Mouse (Mus musculus): ENCODE results near the gene Mcl1. TPM values are rescaled to one million over a fixed set of nuclear protein-coding genes. Genes with fewer than 3 reads are reported as not detected.
A peak's percentile ranks its signal among the peaks of the same experiment; 100 is the strongest.
"Not testable (repeated sequence)": the region's sequence is repeated elsewhere in the genome, so short reads cannot be mapped to it uniquely, and the experiment has no call there.

Gene Mcl1
- total RNA-seq, 2 experiments from 2014 or later = 88.5 to 124 TPM

DNA sequence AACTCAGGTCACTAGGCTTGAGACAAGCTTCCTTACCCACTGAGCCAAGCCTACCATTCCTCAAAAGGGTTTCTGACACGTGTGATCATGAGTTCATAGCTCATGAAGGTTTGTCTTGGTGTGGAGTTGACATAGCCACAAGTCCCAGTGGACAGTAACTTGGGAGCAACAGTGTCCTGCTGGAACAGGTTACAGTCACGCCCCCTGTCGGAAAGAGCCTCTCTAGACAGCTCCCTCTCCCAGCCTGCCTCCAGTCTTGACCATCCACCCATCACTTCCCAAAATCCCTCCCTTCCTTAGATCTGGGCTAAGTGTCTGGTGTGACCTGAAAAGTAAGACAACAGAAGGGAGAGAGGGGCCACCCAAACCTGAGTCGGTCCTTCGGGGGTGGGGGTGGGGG, 24.3 kb downstream of the Mcl1 start:
- ATAC-seq (replicated peaks; ENCODE audit: poor library complexity, severe bottlenecking) = no peak

DNA sequence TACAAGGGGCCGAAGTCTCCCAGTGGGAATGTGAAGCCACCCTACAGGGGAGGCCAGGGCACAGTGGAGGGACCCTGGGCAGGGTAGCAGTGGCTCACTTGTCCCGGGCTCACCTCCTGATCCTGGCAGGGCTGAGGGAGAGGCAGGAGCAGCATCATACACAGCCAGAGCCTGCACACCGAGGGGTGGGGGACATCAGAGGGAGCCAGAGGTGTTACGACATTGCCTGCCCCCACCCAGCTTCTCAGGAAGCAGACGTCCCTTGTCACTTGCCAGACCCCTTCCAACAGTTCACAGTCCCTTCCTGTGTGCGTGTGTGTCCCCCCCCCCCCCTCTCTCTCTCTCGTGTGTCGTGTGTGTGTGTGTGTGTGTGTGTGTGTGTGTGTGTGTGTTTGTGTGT, 26.3 kb downstream of the Mcl1 start:
- ATAC-seq (replicated peaks; ENCODE audit: poor library complexity, severe bottlenecking) = peak; percentile 65

DNA sequence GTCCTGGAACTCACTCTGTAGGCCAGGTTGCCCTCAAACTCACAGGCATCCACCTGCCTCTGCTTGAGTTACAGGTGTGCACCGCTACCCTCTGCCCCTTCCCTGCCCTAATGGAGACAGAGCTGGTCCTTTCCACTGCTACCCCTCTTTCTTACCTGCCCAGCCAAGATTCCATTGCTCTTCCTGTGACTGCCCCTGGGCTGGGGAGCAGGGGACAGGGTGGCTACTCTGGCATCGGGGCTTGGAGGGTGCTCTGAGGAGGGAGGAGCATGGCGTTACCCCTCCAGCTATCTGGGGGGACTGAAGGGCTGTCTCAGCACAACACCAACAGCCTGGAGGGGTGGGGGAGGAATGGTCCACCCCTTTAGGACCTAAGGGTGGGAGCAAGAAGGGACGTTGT, 26.7 kb downstream of the Mcl1 start:
- no peak for ATAC-seq (replicated peaks; ENCODE audit: poor library complexity, severe bottlenecking)

DNA sequence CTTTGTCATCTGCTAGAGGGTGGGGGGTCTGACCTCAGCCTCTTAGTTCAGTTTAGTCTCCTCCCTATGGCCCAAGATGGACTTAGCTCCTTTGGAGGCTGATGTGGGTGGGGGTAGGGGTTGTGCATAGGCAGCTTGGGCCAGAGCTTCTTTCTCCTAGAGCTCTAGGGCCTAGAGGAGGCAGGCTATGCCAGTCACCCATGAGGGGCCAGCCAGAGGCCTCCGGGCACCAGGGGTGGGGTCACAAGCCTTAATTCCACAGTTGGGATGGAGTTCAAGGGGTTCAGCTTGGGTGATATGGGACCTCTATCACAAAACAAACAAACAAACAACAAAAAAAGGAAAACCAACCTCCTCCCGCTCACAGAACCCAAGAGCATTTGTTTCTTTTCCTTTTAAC, 27.1 kb downstream of the Mcl1 start:
- no peak for ATAC-seq (replicated peaks; ENCODE audit: poor library complexity, severe bottlenecking)

DNA sequence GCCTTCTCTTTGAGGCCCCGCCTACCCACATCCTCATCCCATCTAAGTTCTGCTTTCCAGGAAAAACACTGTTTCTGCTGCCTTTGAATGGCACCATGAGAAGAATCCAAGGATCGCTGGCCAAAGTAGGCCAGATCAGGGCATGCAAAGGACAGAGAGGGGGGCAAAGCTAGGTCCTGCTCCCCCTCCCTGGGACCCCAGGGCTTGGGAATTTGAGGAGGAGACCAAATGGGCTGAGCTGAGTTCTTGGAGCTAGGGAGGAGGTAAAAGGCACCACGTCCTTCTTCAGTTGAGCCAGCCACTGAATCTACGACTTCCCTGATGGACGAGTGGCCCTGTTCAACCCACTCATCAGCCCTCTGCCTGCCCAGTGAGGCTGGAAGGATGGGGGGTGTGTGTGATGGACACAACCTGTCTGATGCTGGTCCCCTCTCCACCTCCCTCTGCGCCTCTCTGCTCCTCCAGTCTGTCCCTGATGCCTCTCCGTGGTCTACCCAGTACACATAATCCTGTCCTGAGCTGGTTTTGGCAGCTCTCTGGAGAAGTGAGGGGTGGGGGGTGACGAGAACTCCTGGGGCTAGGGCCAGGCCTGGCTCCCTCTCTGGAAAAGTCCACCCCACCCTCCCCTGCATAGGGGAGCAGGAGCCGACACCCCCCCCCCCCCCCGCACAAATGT, 28.0 kb downstream of the Mcl1 start:
- ATAC-seq (replicated peaks; ENCODE audit: poor library complexity, severe bottlenecking) = no peak

DNA sequence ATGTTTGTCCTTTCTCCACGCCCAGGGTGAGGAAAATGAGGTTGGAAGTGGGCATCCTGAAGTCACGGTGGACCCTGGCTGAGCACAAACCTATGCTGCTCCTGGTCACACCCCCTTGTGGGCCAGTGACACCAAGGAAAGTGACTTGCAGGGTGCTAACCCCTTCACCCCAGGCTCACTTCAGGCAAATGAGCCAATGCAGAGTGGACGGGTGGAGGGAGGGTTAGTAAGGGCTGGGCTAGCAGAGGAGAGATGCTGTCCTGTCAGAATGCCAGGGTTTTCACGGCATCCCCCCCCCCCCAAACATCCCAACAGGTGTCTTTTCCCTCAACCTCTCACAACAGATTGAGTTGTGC, 28.6 kb downstream of the Mcl1 start:
- 0 out of 2 replicates have a peak, but pooled peaks have one; percentile 20 for ATAC-seq (replicated peaks; ENCODE audit: poor library complexity, severe bottlenecking)

DNA sequence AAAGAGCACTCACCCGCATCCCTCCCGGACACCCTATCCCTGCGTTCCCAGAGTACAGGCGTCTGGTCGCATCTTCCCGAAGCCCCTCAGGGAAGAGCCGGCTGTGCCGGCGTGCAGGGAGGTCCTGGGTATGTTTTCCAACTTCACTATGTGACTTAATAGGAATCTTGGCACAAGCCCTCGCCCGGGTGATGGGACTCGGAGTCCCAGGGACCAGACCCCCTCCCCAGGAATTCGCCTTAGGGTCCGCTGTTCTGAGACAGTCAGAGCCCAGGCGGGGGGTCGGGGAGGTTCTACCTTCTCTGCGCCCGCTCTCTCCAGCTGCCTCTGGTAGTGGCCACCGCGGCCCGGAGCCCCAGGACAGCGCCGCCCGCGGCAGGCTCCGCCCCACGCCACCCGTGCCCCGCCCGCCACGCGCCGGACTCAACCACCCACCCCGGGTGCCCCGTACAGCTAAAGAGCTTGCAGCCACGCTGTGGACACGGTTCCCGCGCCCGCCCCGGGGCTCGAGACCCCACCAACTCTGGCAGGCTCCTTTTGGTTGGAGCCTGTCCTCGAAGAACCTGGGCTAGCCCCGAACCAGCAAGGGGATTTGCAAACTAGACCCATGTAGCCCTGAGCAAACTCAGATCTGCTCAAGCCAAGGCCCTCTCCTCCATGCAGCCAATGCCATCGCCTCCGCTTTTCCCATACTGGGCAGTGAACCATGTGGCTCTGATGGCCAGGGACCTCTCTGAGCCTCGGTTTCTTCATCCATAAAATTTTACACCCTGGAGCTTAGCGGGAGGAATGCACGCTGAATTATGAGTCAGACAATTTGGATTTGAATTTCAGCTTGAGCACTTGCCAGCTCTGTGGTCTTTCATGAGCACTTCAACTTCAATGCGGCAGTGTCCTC, 29.2 kb downstream of the Mcl1 start, which contains the start of gene Adamtsl4:
Gene Adamtsl4 (minus strand): TSS at position 394 of the 898 bp plus-strand sequence.
- peak; percentile 70 for ATAC-seq (replicated peaks; ENCODE audit: poor library complexity, severe bottlenecking)

DNA sequence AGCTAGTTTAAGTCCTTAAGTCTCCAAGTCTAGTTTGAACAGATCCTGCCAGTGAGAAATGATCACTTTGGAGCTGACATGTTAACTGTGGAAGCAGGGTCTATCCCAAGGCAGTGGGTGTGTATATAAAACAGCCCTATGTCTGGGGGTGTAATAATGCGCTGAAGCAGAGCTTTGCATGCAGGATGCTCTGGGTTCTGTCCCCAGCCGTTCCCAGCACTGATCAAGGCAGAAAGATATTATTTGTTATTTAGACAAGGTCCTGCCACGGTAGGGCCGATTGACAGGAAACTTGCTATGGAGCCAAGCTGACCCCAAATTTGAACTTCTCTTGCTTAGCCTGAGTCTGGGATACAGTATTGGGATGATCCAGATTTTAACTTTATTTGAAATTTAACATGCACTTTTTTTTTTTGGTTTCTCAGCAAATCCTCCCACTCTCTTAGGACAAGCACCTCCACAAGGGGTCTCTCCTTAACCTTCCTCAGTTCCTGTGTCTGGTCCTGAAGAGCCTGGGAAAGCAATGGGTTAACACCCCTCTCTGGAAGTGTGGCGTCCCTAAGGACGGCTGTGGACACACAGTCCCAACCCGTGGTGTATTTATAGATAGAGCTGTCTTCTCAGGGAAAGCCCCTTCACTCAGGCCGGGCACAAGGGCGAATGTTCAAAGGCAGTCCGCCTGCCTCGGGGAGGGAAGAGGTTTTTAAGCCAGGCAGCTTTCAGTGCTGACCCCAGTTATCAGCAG, 30.8 kb downstream of the Mcl1 start:
- no peak for ATAC-seq (replicated peaks; ENCODE audit: poor library complexity, severe bottlenecking)

DNA sequence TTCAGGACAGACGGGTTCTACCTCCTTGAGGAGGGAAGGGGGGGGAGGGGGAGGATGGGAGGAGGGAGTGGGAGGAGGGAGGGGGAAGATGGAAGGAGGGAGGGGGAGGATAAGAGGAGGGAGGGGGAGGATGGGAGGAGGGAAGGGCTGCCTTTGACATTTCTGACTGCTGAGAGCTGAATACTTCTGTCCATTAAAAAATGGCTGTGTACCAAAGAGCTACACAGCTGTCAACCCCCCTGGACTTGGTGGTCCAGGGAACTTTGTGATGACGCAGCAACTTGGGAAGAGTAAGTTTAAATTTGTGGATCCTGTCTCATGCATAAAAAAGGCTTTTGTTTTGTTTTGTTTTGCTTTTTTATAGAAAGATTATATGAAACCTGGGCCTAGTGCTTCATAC, 31.4 kb downstream of the Mcl1 start:
- no peak for ATAC-seq (replicated peaks; ENCODE audit: poor library complexity, severe bottlenecking)

DNA sequence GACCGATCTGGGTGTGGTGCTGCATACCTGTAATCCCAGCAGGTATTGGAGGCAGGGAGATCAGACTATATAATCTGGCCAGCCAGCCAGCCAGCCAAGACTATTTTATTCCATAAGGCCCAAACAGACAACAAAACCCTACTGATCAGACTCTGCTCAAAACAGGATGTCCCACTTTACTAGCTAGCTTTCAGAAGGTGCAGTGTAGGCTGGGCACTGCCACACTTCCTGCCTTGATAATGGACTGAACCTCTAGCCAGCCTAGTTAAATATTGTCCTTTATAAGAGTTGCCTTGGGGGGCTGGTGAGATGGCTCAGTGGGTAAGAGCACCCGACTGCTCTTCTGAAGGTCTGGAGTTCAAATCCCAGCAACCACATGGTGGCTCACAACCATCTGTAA, 32.0 kb downstream of the Mcl1 start:
- not testable (repeated sequence) for ATAC-seq (replicated peaks; ENCODE audit: poor library complexity, severe bottlenecking)

DNA sequence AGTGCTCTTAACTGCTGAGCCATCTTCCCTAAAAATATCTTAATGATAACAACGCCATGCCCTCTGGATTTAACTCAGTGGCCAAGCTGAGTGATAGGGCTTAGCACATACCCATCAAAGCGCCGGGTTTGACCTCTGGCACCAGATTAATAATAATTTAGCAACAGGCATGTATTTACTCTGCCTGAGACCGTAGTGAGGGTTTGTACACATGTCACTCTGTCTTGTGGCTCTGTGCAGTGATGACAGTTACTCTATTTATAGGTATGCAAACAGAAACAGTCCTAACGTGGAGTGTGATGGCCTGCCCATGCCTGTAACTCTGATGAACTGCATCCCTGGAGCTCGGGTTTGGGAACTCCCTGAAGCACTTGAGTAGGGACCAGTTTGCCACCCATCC, 34.1 kb downstream of the Mcl1 start:
- ATAC-seq (replicated peaks; ENCODE audit: poor library complexity, severe bottlenecking) = no peak

DNA sequence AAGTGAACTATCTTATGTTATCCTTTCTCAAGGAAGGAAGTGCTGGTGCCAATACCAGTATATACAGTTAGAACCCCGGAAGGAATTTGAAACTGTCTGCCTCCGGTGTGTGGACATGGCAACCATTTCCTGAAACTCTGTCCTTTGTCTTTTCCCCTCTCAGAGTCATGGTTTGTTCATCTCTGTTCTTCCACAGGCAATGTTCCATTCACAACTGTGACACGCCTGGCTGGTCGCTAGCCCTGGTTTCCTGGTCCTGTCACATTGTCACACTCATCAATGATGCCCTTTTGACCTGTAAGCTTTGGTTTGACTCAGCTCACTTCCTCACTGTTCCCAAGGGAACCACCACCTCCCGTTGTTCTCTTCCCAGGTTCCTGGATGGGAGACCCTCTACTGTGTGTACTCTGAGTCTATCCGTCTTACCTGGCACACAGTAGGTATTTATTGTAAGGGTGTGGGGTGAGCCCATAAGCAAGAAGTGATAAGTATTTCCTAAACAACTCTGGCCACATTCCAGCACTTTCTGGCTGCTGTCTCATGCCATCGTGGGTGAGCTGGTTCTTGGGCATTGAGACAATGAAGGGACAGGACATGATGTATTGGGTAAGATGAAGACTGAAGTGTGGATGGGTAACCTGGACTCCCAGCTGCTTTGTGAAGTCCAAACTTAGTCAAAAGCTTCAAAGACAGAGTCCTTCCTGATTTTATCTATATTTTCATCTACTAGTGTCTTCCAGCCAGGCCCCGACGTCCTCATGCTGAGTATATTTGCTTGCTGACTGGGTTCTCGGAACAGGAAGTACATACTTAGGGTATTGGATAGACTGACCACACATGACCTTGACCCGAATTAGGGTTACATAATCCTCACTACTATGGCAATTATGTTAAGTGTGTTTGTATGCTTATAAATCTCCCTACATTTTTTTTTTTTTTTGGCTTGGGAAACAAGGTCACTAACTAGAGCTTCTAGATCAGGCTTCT, 35.5 kb downstream of the Mcl1 start:
- peak; percentile 68 for ATAC-seq (replicated peaks; ENCODE audit: poor library complexity, severe bottlenecking)

DNA sequence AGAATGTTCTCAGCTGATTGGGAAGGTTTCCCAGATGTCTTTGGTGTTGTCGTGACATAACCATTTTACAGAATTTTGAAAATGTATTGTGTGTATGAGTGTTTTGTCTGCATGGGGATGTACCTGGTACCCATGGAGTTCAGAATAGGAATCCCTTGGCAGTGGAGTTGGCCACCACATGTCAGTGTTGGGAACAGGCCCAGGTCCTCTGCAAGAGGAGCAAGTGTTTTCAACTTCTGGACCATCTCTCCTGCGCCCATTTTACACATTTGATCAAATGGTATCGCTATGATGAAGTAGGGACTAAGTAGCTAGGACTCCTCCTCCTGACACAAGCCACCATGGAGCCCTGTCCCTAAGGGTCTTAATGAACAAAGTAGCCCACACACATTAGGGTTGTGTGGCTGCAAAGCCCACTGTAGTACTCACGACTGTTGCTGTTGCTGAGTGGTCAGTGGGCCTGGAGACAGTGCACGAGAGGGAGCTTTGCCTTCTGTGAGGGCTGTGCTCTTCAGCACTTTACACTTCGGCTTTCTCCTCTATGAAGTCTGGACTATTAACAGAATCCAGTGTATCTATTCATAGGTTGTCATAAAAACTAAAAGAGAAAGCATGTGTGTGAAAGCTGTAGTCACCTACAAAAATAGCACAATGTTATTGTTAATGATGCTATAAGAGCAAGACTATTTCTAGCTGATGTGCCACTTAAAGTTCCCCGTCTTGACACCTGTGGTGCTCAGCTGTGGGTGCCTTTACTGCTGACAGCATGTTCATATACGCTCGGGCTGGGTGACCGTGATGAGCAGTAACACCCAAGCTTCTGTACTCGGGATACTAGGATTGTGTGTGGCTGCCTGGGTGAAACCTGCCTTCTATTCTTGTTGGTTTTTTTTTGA, 36.5 kb downstream of the Mcl1 start:
- no peak for ATAC-seq (replicated peaks; ENCODE audit: poor library complexity, severe bottlenecking)

DNA sequence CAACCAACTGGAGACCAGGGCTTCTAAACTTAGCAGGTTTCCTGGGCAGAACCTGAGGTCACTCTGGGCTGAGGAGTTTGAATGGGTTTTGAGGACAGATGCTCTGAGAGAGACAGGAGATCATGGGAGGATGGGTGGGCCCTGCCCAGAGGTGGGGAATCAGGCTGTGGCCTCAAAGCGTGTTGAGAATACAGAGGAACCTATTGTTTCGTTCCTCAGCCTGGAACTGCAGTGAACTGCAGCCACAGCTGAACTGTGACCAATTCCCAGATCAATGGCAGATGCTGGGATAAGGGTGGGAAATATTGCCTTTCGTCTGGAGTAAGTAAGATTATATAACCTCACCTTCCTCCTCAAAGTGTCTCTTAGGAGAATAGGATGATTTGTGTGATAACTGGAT, 37.2 kb downstream of the Mcl1 start:
- ATAC-seq (replicated peaks; ENCODE audit: poor library complexity, severe bottlenecking) = no peak

DNA sequence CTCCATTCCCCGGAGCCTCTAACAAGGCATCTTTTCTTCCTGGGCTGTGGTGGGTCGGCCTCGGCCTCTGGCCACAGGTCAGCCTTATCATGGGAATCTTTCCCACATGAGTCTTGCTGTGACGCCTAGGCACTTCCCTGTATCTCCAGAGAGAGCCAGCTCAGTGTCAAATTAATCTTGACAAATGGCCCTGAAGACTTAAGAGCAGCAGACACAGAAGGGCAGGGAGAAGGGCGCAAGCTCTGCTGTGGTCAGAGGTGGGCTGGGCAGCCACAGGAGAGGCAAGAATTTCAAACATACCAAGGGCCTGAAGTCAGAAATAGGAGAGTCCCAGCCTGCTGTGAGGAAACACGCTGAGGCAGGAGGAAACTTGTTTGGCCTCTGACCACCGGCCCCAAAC, 37.8 kb downstream of the Mcl1 start:
- ATAC-seq (replicated peaks; ENCODE audit: poor library complexity, severe bottlenecking) = no peak

DNA sequence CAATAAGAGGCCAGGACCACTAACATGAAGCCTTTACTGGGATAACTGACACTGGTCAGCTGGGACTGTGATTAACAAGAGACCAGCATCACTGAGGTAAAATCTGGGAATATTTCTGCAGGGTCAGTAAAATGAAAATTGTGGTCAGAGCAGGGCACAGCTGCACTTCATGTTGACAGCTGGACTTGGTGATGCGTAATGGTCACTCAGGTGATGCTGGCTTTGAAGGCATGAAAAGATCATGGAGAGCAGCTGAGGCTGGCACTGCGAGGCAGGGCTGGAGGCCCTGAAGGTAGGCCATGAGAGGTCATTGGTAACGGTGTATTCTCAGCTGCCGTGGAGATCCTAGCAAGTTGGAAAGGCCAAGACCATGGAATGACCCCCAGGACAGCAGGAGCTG, 39.7 kb downstream of the Mcl1 start:
- no peak for ATAC-seq (replicated peaks; ENCODE audit: poor library complexity, severe bottlenecking)

DNA sequence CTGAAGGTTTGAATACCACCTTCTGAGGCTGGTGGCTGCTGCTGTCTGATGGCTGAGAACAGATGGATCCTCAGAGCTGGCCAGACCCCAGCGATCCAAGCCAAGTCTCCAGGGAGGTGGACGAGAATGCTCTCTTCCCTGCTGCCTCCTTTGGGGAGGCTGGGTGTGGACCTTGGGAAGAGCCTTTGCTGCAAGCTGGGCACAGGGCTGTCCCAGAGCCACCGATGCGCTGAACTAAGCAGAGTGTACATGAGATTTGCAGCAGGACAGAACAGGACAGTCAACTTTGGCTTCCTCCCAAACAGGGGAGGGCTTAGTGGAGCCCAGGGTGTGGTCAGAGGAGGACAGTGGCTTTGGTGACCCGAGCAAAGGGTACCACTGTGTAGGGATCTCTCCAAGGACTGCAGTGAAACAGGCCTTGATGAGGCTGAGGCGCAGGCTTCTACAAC, 41.7 kb downstream of the Mcl1 start:
- no peak for ATAC-seq (replicated peaks; ENCODE audit: poor library complexity, severe bottlenecking)

DNA sequence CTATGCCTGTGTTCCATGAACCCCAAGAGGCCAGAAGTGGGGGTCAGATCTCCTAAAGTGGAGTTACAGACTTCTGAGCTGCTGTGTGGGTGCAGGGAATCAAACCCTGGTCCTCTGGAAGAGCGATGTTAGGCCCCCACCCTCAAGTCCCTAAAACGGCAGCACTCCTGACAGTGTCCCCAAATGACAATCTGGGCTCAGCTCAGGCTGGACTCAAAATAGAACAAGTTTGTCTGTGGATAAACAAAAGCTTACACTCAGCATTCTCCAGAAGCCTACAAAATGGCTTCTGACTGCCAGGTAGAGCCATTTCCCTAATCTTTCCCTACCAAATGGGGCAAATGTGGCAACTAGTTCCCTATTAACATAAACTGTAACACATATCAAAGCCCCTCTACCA, 42.5 kb downstream of the Mcl1 start:
- ATAC-seq (replicated peaks; ENCODE audit: poor library complexity, severe bottlenecking) = no peak
